Mouse (Mus musculus) CH12.LX (cell line): ENCODE data around the gene Haus3.

ENCODE experiments used
- JUN ChIP-seq: IDR thresholded peaks from 2 replicates; pipeline ENCODE4 v1.6.1; 2011; ENCODE audit warnings: low read depth, mild to moderate bottlenecking, low read length, improper control_type of control experiment, moderate library complexity; ENCODE audit not compliant: insufficient read depth
- NRF1 ChIP-seq: IDR thresholded peaks from 2 replicates; pipeline ENCODE4 v1.6.1; 2014; ENCODE audit warnings: low read depth, mild to moderate bottlenecking, inconsistent platforms, low read length, improper control_type of control experiment, moderate library complexity
- POLR2A ChIP-seq: IDR thresholded peaks from 2 replicates; pipeline ENCODE4 v1.6.1; 2011; ENCODE audit warnings: low read depth, mild to moderate bottlenecking, improper control_type of control experiment, low read length

DNA sequence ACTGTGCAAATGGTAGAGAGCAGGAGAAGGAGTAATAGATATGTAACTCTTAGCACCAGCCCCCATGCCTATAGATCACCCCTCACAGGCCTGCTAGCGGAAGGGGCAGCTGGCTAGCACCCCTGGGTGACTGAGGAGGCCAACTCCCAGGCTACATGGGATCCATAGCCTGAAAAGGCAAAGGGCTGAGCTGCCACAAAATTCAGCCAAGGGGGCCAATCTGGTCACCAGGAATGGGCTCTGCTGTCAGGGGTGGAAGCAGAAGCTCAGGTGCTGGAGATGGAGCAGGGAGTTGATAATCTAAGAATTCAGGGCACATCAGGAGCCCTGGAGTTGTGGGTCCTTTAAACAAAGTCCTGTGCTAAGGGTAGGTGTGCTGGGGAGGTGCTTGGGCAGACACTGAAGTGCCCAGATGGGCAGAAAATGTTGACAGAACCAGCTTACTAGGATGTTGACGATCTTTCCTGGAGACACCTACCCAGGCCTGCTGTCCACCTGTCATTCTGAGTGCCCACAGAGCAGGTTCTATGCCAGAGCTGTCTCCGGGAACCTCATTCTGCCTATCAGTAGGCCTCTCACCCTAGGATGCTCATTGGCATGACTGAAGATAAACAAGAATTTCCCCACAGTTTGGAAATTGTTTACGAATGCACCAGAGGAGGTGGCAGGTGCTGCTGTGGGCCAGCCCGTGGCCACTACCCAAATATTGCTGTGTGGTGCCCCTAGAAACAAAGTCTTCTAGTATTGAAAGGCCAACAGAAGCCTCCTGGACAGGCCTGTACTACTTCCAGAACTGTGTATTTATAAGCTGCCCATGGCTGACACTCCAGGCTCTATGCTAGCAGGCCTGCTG is 5.4 kb upstream of the Haus3 start:
- TF ChIP-seq POLR2A (no peak), JUN (no peak), NRF1 (no peak)
